Mouse (Mus musculus) subcutaneous adipose tissue, adult 2 months (tissue): ENCODE results near the gene Sidt1. TPM values are rescaled to one million over a fixed set of nuclear protein-coding genes. Genes with fewer than 3 reads are reported as not detected.

Experiments used
- polyA plus RNA-seq: library from polyadenylated mRNA; depleted of rRNA; stranded (reverse); fragments of >200 nt; gene quantifications from 2 replicates; pipeline ENCODE4 v1.2.3, GENCODE M21; 2012; ENCODE audit warnings: low replicate concordance; rRNA removed

The Sidt1 gene
- 0.40 and 4.4 TPM in 2 replicates for polyA plus RNA-seq

DNA sequence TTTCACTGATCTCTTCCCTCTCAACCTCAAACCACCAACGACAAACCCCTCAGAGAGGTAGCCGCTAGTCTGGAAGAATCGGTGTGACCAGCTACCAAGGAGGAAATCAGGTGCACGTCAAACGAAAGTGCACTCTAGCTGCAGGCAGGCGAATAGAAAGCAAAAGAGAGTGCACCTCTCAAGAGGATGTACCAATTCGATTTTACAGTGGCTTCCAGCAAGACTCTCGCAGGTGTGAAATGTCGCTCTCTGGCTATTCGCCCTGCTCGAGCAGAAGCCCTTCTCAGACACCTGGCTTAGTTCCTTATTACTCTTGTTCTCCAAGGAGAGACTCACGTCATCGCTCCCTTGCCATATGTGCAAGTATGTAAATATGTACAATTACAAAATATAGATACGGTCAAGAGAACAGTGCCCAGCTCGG, at the start of gene Sidt1:
TSS of gene Sidt1 (minus strand) at position 336 of the 424 bp plus-strand sequence.

DNA sequence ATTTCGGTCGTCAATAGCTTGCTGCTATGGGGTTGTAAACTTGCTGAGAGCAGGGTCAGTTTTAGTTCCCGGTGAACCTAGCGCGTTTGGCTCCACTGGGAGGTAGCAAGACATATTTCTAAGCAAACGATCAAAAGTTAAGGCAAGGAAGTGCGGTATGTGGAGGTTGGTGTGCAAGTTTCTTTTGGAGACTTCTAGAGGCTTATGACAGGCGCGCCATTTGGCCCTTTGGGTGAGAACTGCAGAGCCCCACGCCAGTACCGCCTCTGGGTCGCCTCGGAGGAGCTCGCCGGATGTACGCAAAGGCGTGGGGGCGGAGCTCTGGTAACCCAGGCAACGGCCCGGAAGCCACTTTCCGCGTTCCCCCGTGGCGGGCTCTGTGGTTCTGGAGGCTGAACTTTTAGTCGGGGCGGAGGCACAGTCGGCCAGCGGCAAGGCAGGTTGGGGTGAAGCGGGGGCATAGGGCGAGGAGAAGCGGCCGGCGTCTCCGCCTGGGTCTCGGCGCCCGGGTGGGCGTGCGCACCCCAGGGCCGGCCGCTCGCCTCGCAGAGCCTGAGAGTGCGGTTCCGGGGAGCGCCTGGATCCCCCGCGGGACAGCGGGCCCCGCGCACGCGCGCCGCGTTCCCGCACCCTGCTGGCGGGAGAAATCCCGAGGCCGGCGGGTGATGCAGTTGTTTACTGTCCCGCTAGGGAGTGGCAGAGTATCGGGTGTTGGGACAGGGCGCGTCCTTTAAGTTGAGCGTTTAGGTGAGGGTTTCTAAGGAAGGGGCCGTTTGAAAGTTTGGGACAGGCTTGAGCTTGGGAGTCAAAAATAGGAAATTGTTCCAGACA, 14.3 kb upstream of the Sidt1 start, which contains the start of gene Spice1:
TSS of gene Spice1 (plus strand) at position 51 of the 831 bp plus-strand sequence.

Other genes with a start within 250 kb of the Sidt1 start
- gene Atp6v1a, start 193.5 kb downstream of the Sidt1 start, polyA plus RNA-seq, result 35.0 and 38.3 TPM in 2 replicates
- 6.6 and 14.5 TPM in 2 replicates for gene Naa50, start 193.4 kb downstream of the Sidt1 start, polyA plus RNA-seq
- 7.1 and 11.2 TPM in 2 replicates for gene Usf3, start 159.9 kb downstream of the Sidt1 start, polyA plus RNA-seq
- 6.8 and 13.1 TPM in 2 replicates for gene Spice1, start 13.9 kb upstream of the Sidt1 start, polyA plus RNA-seq
- gene Cfap44, start 61.6 kb upstream of the Sidt1 start, polyA plus RNA-seq, result not detected in 2 replicates
- gene Boc, start 225.7 kb upstream of the Sidt1 start, polyA plus RNA-seq, result 16.9 and 23.2 TPM in 2 replicates